Mouse (Mus musculus) cerebellum, adult 2 months (tissue): ENCODE measurements at regions not wholly inside any gene's neighbourhood (a gene's known extent, or its start where the extent isn't known, plus 50 kb on each side); places are given as distances from the start of the nearest gene placed in this dataset.

ENCODE experiments used
- CTCF ChIP-seq: fragments of 200-500 bp; IDR thresholded peaks from 2 replicates; pipeline ENCODE4 v1.5.1; 2011; ENCODE audit warnings: low read depth, mild to moderate bottlenecking, control low read depth, low read length, moderate library complexity, borderline replicate concordance; ENCODE audit not compliant: insufficient read depth
- POLR2A ChIP-seq: fragments of 200-500 bp; IDR thresholded peaks from 2 replicates; pipeline ENCODE4 v1.6.1; 2011; ENCODE audit warnings: low read length, control low read depth, borderline replicate concordance; ENCODE audit not compliant: insufficient read depth

DNA sequence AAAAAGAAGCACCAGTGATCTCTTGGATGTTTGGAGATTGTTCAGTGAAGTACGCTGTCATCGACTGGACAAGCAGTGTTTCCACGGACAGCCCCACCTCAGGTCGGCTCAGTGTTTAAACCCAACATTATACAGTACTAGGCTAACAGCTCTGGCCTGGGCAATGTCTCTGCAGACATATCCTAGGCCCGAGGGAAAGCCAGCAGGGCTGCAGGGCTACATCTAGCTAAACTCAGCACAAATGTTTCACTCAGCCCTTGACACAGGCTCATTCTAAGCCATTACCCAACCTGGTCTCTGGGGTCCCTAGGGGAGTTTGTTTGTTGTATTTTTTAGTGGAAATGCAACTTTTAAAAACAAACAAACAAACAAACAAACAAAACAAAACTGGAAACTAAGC, 52.1 kb upstream of the Anapc15-ps start:
- TF ChIP-seq CTCF (no peak), POLR2A (no peak)
